Mouse (Mus musculus) midbrain, postnatal 0 days (tissue): ENCODE measurements around the gene Adam8. TPM values are rescaled to one million over a fixed set of nuclear protein-coding genes. Genes with fewer than 3 reads are reported as not detected.

ENCODE experiments used
- ATAC-seq: fragments of 200-750 bp; cut with Nextera tagmentation; 2 replicates; pipeline ENCODE4 v1.8.0; 2017; ENCODE audit warnings: moderate number of reproducible peaks, mild to moderate bottlenecking, moderate TSS enrichment, moderate library complexity; ENCODE audit not compliant: low FRiP score
- DNase-seq: peaks from one replicate; pipeline ENCODE4 v3.0.0-alpha.2; 2015; ENCODE audit warnings: low spot score
- H3K27ac ChIP-seq: fragments of 300-500 bp; sonication (generic); 2 replicates; pipeline ENCODE4 v1.5.1; 2014; ENCODE audit warnings: low read depth, mild to moderate bottlenecking, low read length, mixed read lengths
- H3K27me3 ChIP-seq: fragments of 300-500 bp; sonication (generic); 2 replicates; pipeline ENCODE4 v1.6.1; 2014; ENCODE audit warnings: low read length, control low read depth, mixed read lengths; ENCODE audit not compliant: insufficient read depth
- H3K36me3 ChIP-seq: fragments of 300-500 bp; sonication (generic); 2 replicates; pipeline ENCODE4 v1.6.1; 2014; ENCODE audit warnings: low read length, control low read depth, mixed read lengths; ENCODE audit not compliant: insufficient read depth
- H3K4me1 ChIP-seq: fragments of 300-500 bp; sonication (generic); 2 replicates; pipeline ENCODE4 v1.6.1; 2014; ENCODE audit warnings: mild to moderate bottlenecking, control low read depth, antibody characterized with exemption, low read length, mixed read lengths; ENCODE audit not compliant: insufficient read depth
- H3K4me2 ChIP-seq: fragments of 300-500 bp; sonication (generic); 2 replicates; pipeline ENCODE4 v1.6.1; 2014; ENCODE audit warnings: low read depth, mild to moderate bottlenecking, low read length, mixed read lengths; ENCODE audit not compliant: poor library complexity, severe bottlenecking
- H3K4me3 ChIP-seq: fragments of 300-500 bp; sonication (generic); 2 replicates; pipeline ENCODE4 v1.5.1; 2014; ENCODE audit warnings: low read depth, mild to moderate bottlenecking, low read length, moderate library complexity
- H3K9ac ChIP-seq: fragments of 300-500 bp; sonication (generic); replicated peaks from 2 replicates; pipeline ENCODE4 v1.6.1; 2014; ENCODE audit warnings: mild to moderate bottlenecking, low read length, moderate library complexity, mixed read lengths; ENCODE audit not compliant: poor library complexity, severe bottlenecking
- H3K9me3 ChIP-seq: fragments of 300-500 bp; sonication (generic); 2 replicates; pipeline ENCODE4 v1.6.1; 2016; ENCODE audit warnings: low read length, control low read depth
- CTCF ChIP-seq: IDR thresholded peaks from 2 replicates; pipeline ENCODE4 v1.5.1; 2016; ENCODE audit warnings: antibody characterized with exemption, mild to moderate bottlenecking
- whole genome bisulfite sequencing: fragments of 180-500 bp; shearing (Covaris S2); extraction: QIAGEN DNeasy Blood & Tissue Kit; methylation state at CpG from one replicate; pipeline ENCODE4 v1.1.7; 2014; 5-methylcytosine and 5-hydroxymethylcytosine counted together
- microRNA counts: library from miRNA; unstranded; fragments of <30 nt; microRNA quantifications from one replicate; lab custom pipeline; 2015
- microRNA-seq: library from miRNA; unstranded; fragments of <30 nt; microRNA quantifications from one replicate; pipeline ENCODE4, GENCODE M21; 2016; ENCODE audit warnings: borderline number of aligned reads
- polyA plus RNA-seq: library from polyadenylated mRNA; unstranded; fragments of >200 nt; fragmentation: Nextera tagmentation; extraction: Ambion mirVana; gene quantifications from 2 replicates; pipeline ENCODE4 v1.2.1, GENCODE M21; 2015
- total RNA-seq: library from RNA; depleted of rRNA; stranded (reverse); fragments of >200 nt; gene quantifications from 2 replicates; pipeline ENCODE4 v1.2.3, GENCODE M21; 2014; rRNA removed

Adam8 gene
- total and polyA plus RNA-seq, 2 experiments from 2014 or later: 0.42 to 2.7 TPM

GRCm38 (mm10) chr7:139937810-139938209 is 54.6 kb downstream of the Adam8 start:
- ATAC-seq (no peak), DNase-seq (no peak)
- no peak overlapping the region for H3K9ac ChIP-seq
- TF ChIP-seq CTCF: no peak
- H3K9me3 ChIP-seq: no peaks in the 10 kb centered on the region
- H3K4me1 ChIP-seq: no peaks in the 10 kb centered on the region
- H3K36me3 ChIP-seq: peaks cover 21% of the 10 kb centered on the region
- H3K4me3 ChIP-seq: no peak overlapping the region
- no peak overlapping the region for H3K27ac ChIP-seq
- WGBS: 69% methylated on average over 5 of the region's 5 CpGs
- no peak overlapping the region for H3K4me2 ChIP-seq
- H3K27me3 ChIP-seq: peaks cover 13% of the 10 kb centered on the region

- no peak overlapping the region for H3K9ac ChIP-seq
- no peaks in the 10 kb centered on the region for H3K9me3 ChIP-seq
- TF ChIP-seq CTCF: no peak
- no peak for DNase-seq
- H3K27me3 ChIP-seq: peaks cover 7% of the 10 kb centered on the region
- no peaks in the 10 kb centered on the region for H3K4me1 ChIP-seq
- peaks cover 27% of the 10 kb centered on the region for H3K36me3 ChIP-seq
- no peak overlapping the region for H3K27ac ChIP-seq
- WGBS: 87% methylated on average over 3 of the region's 3 CpGs
- H3K4me2 ChIP-seq: no peak overlapping the region
- no peak for ATAC-seq
- no peak overlapping the region for H3K4me3 ChIP-seq
These were observed 55.2 kb downstream of the Adam8 start for GRCm38 (mm10) chr7:139937138-139937537.

GRCm38 (mm10) chr7:139936705-139937104 is 55.7 kb downstream of the Adam8 start:
- ATAC-seq: no peak
- H3K4me3 ChIP-seq: no peak overlapping the region
- peaks cover 31% of the 10 kb centered on the region for H3K36me3 ChIP-seq
- no peaks in the 10 kb centered on the region for H3K9me3 ChIP-seq
- no peak for TF ChIP-seq CTCF
- no peak overlapping the region for H3K27ac ChIP-seq
- no peaks in the 10 kb centered on the region for H3K4me1 ChIP-seq
- H3K27me3 ChIP-seq: peaks cover 3% of the 10 kb centered on the region
- no peak for DNase-seq
- whole genome bisulfite sequencing: 86% methylated on average over 10 of the region's 10 CpGs
- H3K4me2 ChIP-seq: no peak overlapping the region
- no peak overlapping the region for H3K9ac ChIP-seq

GRCm38 (mm10) chr7:139930732-139931131 is 61.6 kb downstream of the Adam8 start:
- Histone ChIP-seq H3K4me2 (no peak overlapping the region), H3K4me3 (no peak overlapping the region), H3K27ac (no peak overlapping the region), H3K36me3 (peaks cover 64% of the 10 kb centered on the region), H3K27me3 (no peaks in the 10 kb centered on the region), H3K4me1 (no peaks in the 10 kb centered on the region), H3K9ac (no peak overlapping the region), H3K9me3 (no peaks in the 10 kb centered on the region)
- DNase-seq (peak; percentile 47), ATAC-seq (0 out of 2 replicates have a peak, but pooled peaks have one; percentile 68)
- 21% methylated on average over 11 of the region's 11 CpGs for WGBS
- TF ChIP-seq CTCF: peak; percentile 81

MicroRNAs within 50 kb of the gene (microRNA counts, 519-probe panel; counts per million panel counts)
- microRNA mmu-miR-202-3p (lab: Ali Mortazavi, UCI) (528 counts per million, percentile 58 among the panel's probes with 10 or more counts), microRNA mmu-miR-202-5p (lab: Ali Mortazavi, UCI) (528 counts per million, percentile 58 among the panel's probes with 10 or more counts)

Small RNA genes lying within 50 kb of the gene (microRNA-seq; reads per million reads assigned to microRNA genes)
- gene Mir202 (1.0 reads per million), gene Mir7062 (1.3 reads per million), gene mmu-mir-7686 (not detected)

Other genes starting within 250 kb of the Adam8 start
- 22.0 and 27.8 TPM in 2 replicates for gene Adgra1, start 158.4 kb downstream of the Adam8 start, total RNA-seq
- 47.6 and 55.3 TPM in 2 replicates for gene Adgra1, start 158.4 kb downstream of the Adam8 start, polyA plus RNA-seq
- gene Kndc1, start 97.9 kb downstream of the Adam8 start, total RNA-seq: 71.5 and 80.6 TPM in 2 replicates
- gene Kndc1, start 97.9 kb downstream of the Adam8 start, polyA plus RNA-seq: 20.2 and 22.4 TPM in 2 replicates
- gene Utf1, start 48.8 kb downstream of the Adam8 start, total RNA-seq: not detected in 2 replicates
- not detected in 2 replicates for gene Utf1, start 48.8 kb downstream of the Adam8 start, polyA plus RNA-seq
- 1.0 and 1.6 TPM in 2 replicates for gene 6430531B16Rik, start 13.8 kb downstream of the Adam8 start, total RNA-seq
- 1.5 and 1.6 TPM in 2 replicates for gene 6430531B16Rik, start 13.8 kb downstream of the Adam8 start, polyA plus RNA-seq
- 33.6 and 42.5 TPM in 2 replicates for gene Zfp511, start 43.8 kb upstream of the Adam8 start, total RNA-seq
- gene Zfp511, start 43.8 kb upstream of the Adam8 start, polyA plus RNA-seq: 63.5 and 68.5 TPM in 2 replicates
- 66.9 and 70.1 TPM in 2 replicates for gene Tubgcp2, start 44.1 kb upstream of the Adam8 start, total RNA-seq
- gene Tubgcp2, start 44.1 kb upstream of the Adam8 start, polyA plus RNA-seq: 61.6 and 65.2 TPM in 2 replicates
- gene Msx3, start 56.5 kb upstream of the Adam8 start, total RNA-seq: 0.16 and 0.47 TPM in 2 replicates
- gene Msx3, start 56.5 kb upstream of the Adam8 start, polyA plus RNA-seq: 0.10 TPM in 1 of 2 replicates, not detected in the other
- gene Caly, start 90.0 kb upstream of the Adam8 start, total RNA-seq: 404 and 435 TPM in 2 replicates
- gene Caly, start 90.0 kb upstream of the Adam8 start, polyA plus RNA-seq: 595 and 645 TPM in 2 replicates
- gene Prap1, start 100.8 kb upstream of the Adam8 start, total RNA-seq: not detected in 2 replicates
- gene Prap1, start 100.8 kb upstream of the Adam8 start, polyA plus RNA-seq: not detected in 2 replicates
- gene Fuom, start 109.9 kb upstream of the Adam8 start, total RNA-seq: 26.0 and 47.0 TPM in 2 replicates
- gene Fuom, start 109.9 kb upstream of the Adam8 start, polyA plus RNA-seq: 46.1 and 47.6 TPM in 2 replicates
- gene Paox, start 123.2 kb upstream of the Adam8 start, total RNA-seq: 8.7 and 12.5 TPM in 2 replicates
- 6.9 and 8.6 TPM in 2 replicates for gene Paox, start 123.2 kb upstream of the Adam8 start, polyA plus RNA-seq
- gene Echs1, start 123.9 kb upstream of the Adam8 start, total RNA-seq: 75.5 and 78.1 TPM in 2 replicates
- 108 and 119 TPM in 2 replicates for gene Echs1, start 123.9 kb upstream of the Adam8 start, polyA plus RNA-seq
- gene Mtg1, start 145.0 kb upstream of the Adam8 start, total RNA-seq: 9.9 and 10.0 TPM in 2 replicates
- gene Mtg1, start 145.0 kb upstream of the Adam8 start, polyA plus RNA-seq: 31.3 and 33.7 TPM in 2 replicates
- gene Sprn, start 162.3 kb upstream of the Adam8 start, total RNA-seq: 63.9 and 70.5 TPM in 2 replicates
- gene Sprn, start 162.3 kb upstream of the Adam8 start, polyA plus RNA-seq: 34.9 and 38.3 TPM in 2 replicates
- not detected in 2 replicates for gene Olfr522, start 172.2 kb upstream of the Adam8 start, total RNA-seq
- gene Olfr522, start 172.2 kb upstream of the Adam8 start, polyA plus RNA-seq: not detected in 2 replicates
- not detected in 2 replicates for gene Olfr523, start 180.7 kb upstream of the Adam8 start, total RNA-seq
- gene Olfr523, start 180.7 kb upstream of the Adam8 start, polyA plus RNA-seq: 0.05 TPM in 1 of 2 replicates, not detected in the other
- not detected in 2 replicates for gene Olfr524, start 213.4 kb upstream of the Adam8 start, total RNA-seq
- not detected in 2 replicates for gene Olfr524, start 213.4 kb upstream of the Adam8 start, polyA plus RNA-seq
- not detected in 2 replicates for gene Cd163l1, start 225.7 kb upstream of the Adam8 start, total RNA-seq
- gene Cd163l1, start 225.7 kb upstream of the Adam8 start, polyA plus RNA-seq: not detected in 2 replicates